Mouse (Mus musculus): ENCODE measurements around the gene Mrpl57. TPM values are rescaled to one million over a fixed set of nuclear protein-coding genes. Genes with fewer than 3 reads are reported as not detected.

The Mrpl57 gene
- total RNA-seq, 2 experiments from 2014 or later: 89.6 to 90.0 TPM

GRCm38 (mm10) chr14:57858601-57859000 is 32.6 kb downstream of the Mrpl57 start:
- DNase-seq (ENCODE audit: extremely low spot score in 1 of 2, low spot score in 1 of 2): no peak

GRCm38 (mm10) chr14:57859520-57859919 is 33.5 kb downstream of the Mrpl57 start:
- DNase-seq (ENCODE audit: extremely low spot score in 1 of 2, low spot score in 1 of 2): no peak

GRCm38 (mm10) chr14:57861987-57862412 is 36.0 kb downstream of the Mrpl57 start:
- no peak for DNase-seq (ENCODE audit: extremely low spot score in 1 of 2, low spot score in 1 of 2)

DNA sequence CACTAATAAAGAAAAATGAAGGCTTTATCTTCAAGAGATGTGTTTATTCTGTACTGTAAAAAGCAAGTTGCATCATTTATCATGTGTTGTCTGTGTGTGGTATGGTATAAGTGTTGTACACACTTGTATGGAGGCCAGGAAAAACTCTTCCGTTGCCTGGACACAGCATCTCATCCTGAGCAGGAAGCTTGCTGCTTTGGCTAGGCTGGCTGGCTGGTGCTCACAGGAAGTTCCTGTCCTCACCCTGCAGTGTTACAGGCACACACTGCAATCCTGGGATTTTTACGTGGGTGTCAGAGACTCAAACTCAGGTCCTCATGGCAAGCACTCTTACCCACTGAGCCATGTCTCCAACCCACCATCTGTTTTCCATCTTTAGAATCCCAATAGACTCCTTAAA is 37.1 kb downstream of the Mrpl57 start:
- DNase-seq (ENCODE audit: extremely low spot score in 1 of 2, low spot score in 1 of 2): no peak

DNA sequence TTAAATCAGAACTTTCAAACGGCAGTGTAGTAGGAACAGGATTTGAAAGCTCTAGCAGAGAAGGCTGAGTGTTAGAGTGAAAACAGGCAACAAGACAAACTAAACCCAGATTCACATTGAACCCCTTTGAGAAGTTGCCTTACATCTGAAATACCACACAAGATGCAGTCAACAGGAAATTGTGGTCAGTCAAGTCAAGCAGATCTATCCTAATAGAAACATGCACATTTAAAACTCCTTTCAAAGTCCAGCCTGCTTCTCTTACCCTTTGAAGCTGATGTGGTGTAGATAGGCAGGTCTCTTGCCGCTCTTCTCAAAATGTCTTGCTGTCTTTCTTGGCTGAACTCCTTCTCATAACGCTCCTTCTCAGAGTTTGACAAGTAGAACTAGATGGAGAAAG is 39.2 kb downstream of the Mrpl57 start:
- no peak for DNase-seq (ENCODE audit: extremely low spot score in 1 of 2, low spot score in 1 of 2)

GRCm38 (mm10) chr14:57866676-57867276 is 40.7 kb downstream of the Mrpl57 start:
- DNase-seq (ENCODE audit: extremely low spot score in 1 of 2, low spot score in 1 of 2): no peak

DNA sequence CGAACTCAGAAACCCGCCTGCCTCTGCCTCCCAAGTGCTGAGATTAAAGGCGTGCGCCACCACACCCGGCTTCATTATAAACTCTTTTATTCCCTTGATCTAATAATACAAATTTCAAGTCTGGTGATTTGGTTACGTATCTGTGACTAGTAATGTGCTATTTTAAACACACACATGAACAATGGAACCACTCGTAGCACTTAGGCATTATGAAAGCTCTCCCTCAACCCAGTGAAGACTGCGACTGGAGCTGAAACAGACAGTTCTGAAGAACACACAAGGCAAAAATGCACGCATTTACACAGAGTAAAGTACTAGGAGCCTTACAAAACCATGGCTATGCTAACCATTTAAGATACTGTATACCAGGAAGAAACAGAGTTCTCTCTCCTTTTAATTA is 51.9 kb downstream of the Mrpl57 start:
- DNase-seq (ENCODE audit: extremely low spot score in 1 of 2, low spot score in 1 of 2): no peak

Small RNAs within 50 kb of the gene (microRNA-seq; reads per million reads assigned to microRNA genes)
- 2.6 to 3.1 reads per million in 2 experiments for gene Mir3077

Other genes starting within 250 kb of the Mrpl57 start
- gene Xpo4, start 160.8 kb upstream of the Mrpl57 start, total RNA-seq (2021): 10 to 100 TPM; 11.8 to 15.4 TPM
- gene Gm49361, start 80.1 kb upstream of the Mrpl57 start, total RNA-seq (2021): 1 to 10 TPM in 1 of 2 experiments, under 1 TPM in 1; 0.92 to 4.6 TPM
- gene Lats2, start 67.8 kb upstream of the Mrpl57 start, total RNA-seq (2021): 10 to 100 TPM; 36.8 to 43.0 TPM
- 10 to 100 TPM; 42.8 to 50.1 TPM for gene Sap18, start 28.1 kb upstream of the Mrpl57 start, total RNA-seq (2021)
- under 1 TPM; 0.63 to 0.81 TPM for gene Ska3, start within 50 bp of the Mrpl57 start, total RNA-seq (2021)
- 10 to 100 TPM; 33.1 to 35.5 TPM for gene Zdhhc20, start 64.0 kb downstream of the Mrpl57 start, total RNA-seq (2021)
- 10 to 100 TPM; 19.1 to 20.4 TPM for gene Micu2, start 173.0 kb downstream of the Mrpl57 start, total RNA-seq (2021)
- 10 to 100 TPM; 15.5 to 18.6 TPM for gene Fgf9, start 244.3 kb downstream of the Mrpl57 start, total RNA-seq (2021)